ENCODE assay signal across 32 mouse cellular contexts in genomic region chr1:79406337-79406942, GRCm38 (mm10). TPM values are rescaled to one million over a fixed set of nuclear protein-coding genes. Genes with fewer than 3 reads are reported as not detected.
A peak's percentile ranks its signal among the peaks of the same experiment; 100 is the strongest.
DNase-seq lines count a peak whose midpoint lies in the region; ATAC-seq lines count a peak whose summit lies in the region.
"Had no signal": no experiment of that assay in that cellular context is flagged by ENCODE, and none has a peak within 500 bp of the region (broad histone marks: within the 10 kb centered on the region; RNA-seq: fewer than 3 reads in every experiment).

No protein-coding gene starts in this region.

- DNase-seq in kidney, postnatal 4 days = peak; percentile 4 to 10
- no peak for DNase-seq in kidney, postnatal 25 days
- DNase-seq in mesoderm, embryonic 11.5 days (ENCODE audit: low read depth, low spot score) = peak; percentile 25
- peak; percentile 32 for DNase-seq in retina, postnatal 1 day
- no peak for DNase-seq in midbrain, embryonic 10.5 days (ENCODE audit: low spot score)
- DNase-seq: adrenal gland, postnatal 10 days; B cell, adult 2 months; cerebellum, adult 11-12 months; cerebellum, adult 9-11 months; gastrocnemius, adult 2 months; gastrocnemius, postnatal 36 days; heart, adult 2 months; heart, postnatal 10 days; kidney, adult 9 months; right cerebral cortex, postnatal 4 days; thymus, adult 18-20 months; thymus, postnatal 25 days had no signal

- no peaks in the 10 kb centered on the region for H3K36me3 ChIP-seq in hindbrain, embryonic 13.5 days
- H3K36me3 ChIP-seq in hindbrain, embryonic 16.5 days (ENCODE audit: control insufficient read depth, insufficient read depth, low read length) = no peaks in the 10 kb centered on the region
- H3K36me3 ChIP-seq in midbrain, embryonic 10.5 days = no peaks in the 10 kb centered on the region
- H3K36me3 ChIP-seq: heart, embryonic 13.5 days; hindbrain, embryonic 10.5 days; intestine, embryonic 15.5 days; limb, embryonic 13.5 days; lung, embryonic 15.5 days; midbrain, embryonic 12.5 days; neural tube, embryonic 12.5 days had no signal

- 51% methylated on average over 7 of the region's 7 CpGs for whole genome bisulfite sequencing in hindbrain, embryonic 13.5 days
- WGBS in hindbrain, embryonic 16.5 days = 63% methylated on average over 7 of the region's 7 CpGs
- 84% methylated on average over 7 of the region's 7 CpGs for WGBS in midbrain, embryonic 10.5 days

- H3K4me3 ChIP-seq in hindbrain, embryonic 13.5 days = no peak overlapping the region
- H3K4me3 ChIP-seq in hindbrain, embryonic 16.5 days (ENCODE audit: low read length) = no peak overlapping the region
- no peak overlapping the region for H3K4me3 ChIP-seq in midbrain, embryonic 10.5 days
- H3K4me3 ChIP-seq: forebrain, embryonic 13.5 days; gastrocnemius, adult 2 months; heart, adult 2 months; heart, embryonic 13.5 days; hindbrain, embryonic 10.5 days; intestine, embryonic 15.5 days; limb, embryonic 13.5 days; lung, embryonic 15.5 days; midbrain, embryonic 12.5 days; myocyte; neural tube, embryonic 12.5 days had no signal

- H3K4me2 ChIP-seq in hindbrain, embryonic 13.5 days = no peak overlapping the region
- no peak overlapping the region for H3K4me2 ChIP-seq in hindbrain, embryonic 16.5 days (ENCODE audit: low read length)
- H3K4me2 ChIP-seq: forebrain, embryonic 13.5 days; heart, embryonic 13.5 days; intestine, embryonic 15.5 days; limb, embryonic 13.5 days; liver, embryonic 11.5 days; lung, embryonic 15.5 days; midbrain, embryonic 12.5 days; neural tube, embryonic 12.5 days had no signal

- H3K27me3 ChIP-seq in hindbrain, embryonic 13.5 days = no peaks in the 10 kb centered on the region
- H3K27me3 ChIP-seq in hindbrain, embryonic 16.5 days (replicated peaks; ENCODE audit: control insufficient read depth, insufficient read depth, low read length) = no peaks in the 10 kb centered on the region
- no peaks in the 10 kb centered on the region for H3K27me3 ChIP-seq in midbrain, embryonic 10.5 days (ENCODE audit: low read depth, poor library complexity, severe bottlenecking)
- H3K27me3 ChIP-seq: forebrain, embryonic 13.5 days; heart, embryonic 13.5 days; intestine, embryonic 15.5 days; limb, embryonic 13.5 days; lung, embryonic 15.5 days; midbrain, embryonic 12.5 days; neural tube, embryonic 12.5 days had no signal

- no peaks in the 10 kb centered on the region for H3K9me3 ChIP-seq in hindbrain, embryonic 13.5 days
- no peaks in the 10 kb centered on the region for H3K9me3 ChIP-seq in hindbrain, embryonic 16.5 days (ENCODE audit: control insufficient read depth, low read length)
- no peaks in the 10 kb centered on the region; the same call in 1 of the 2 replicates for H3K9me3 ChIP-seq in midbrain, embryonic 10.5 days (replicated peaks)
- H3K9me3 ChIP-seq: forebrain, embryonic 13.5 days; heart, embryonic 13.5 days; intestine, embryonic 15.5 days; limb, embryonic 13.5 days; lung, embryonic 15.5 days; midbrain, embryonic 12.5 days; neural tube, embryonic 12.5 days had no signal

- H3K9ac ChIP-seq in hindbrain, embryonic 13.5 days = no peak overlapping the region
- no peak overlapping the region for H3K9ac ChIP-seq in hindbrain, embryonic 16.5 days (ENCODE audit: low read depth, low read length)
- H3K9ac ChIP-seq: forebrain, embryonic 13.5 days; heart, embryonic 13.5 days; intestine, embryonic 15.5 days; limb, embryonic 13.5 days; lung, embryonic 15.5 days; midbrain, embryonic 12.5 days; neural tube, embryonic 12.5 days had no signal

- no peak overlapping the region for H3K27ac ChIP-seq in hindbrain, embryonic 13.5 days
- no peak overlapping the region for H3K27ac ChIP-seq in hindbrain, embryonic 16.5 days (ENCODE audit: low read depth, low read length)
- no peak overlapping the region for H3K27ac ChIP-seq in midbrain, embryonic 10.5 days (replicated peaks)
- H3K27ac ChIP-seq: forebrain, embryonic 13.5 days; gastrocnemius, adult 2 months; heart, adult 2 months; heart, embryonic 13.5 days; hindbrain, embryonic 10.5 days; hindbrain, postnatal 0 days; intestine, embryonic 15.5 days; limb, embryonic 13.5 days; lung, embryonic 15.5 days; midbrain, embryonic 12.5 days; neural tube, embryonic 12.5 days; stomach, postnatal 0 days had no signal

- peaks cover 2% of the 10 kb centered on the region for H3K4me1 ChIP-seq in hindbrain, embryonic 13.5 days (replicated peaks)
- H3K4me1 ChIP-seq in hindbrain, embryonic 16.5 days (ENCODE audit: control insufficient read depth, insufficient read depth, low read depth, low read length) = no peaks in the 10 kb centered on the region
- peaks cover 4% of the 10 kb centered on the region for H3K4me1 ChIP-seq in midbrain, embryonic 10.5 days
- H3K4me1 ChIP-seq: forebrain, embryonic 13.5 days; heart, embryonic 13.5 days; intestine, embryonic 15.5 days; limb, embryonic 13.5 days; lung, embryonic 15.5 days; neural tube, embryonic 12.5 days had no signal

- ATAC-seq in hindbrain, embryonic 13.5 days (ENCODE audit: low FRiP score) = peak; percentile 59; the same call in 1 of the 2 replicates
- ATAC-seq in hindbrain, embryonic 16.5 days = no peak
- ATAC-seq: forebrain, embryonic 13.5 days; hindbrain, postnatal 0 days; intestine, embryonic 15.5 days had no signal

RNA-seq across cellular contexts. Expression of gene Scg2, which starts 33.5 kb away (rescaled TPM):
- polyA plus RNA-seq in hindbrain, embryonic 13.5 days (2015; fragmentation: Nextera tagmentation; extraction: Ambion mirVana) = 66.3 and 79.5 TPM in 2 replicates
- 191 and 233 TPM in 2 replicates for polyA plus RNA-seq in hindbrain, embryonic 16.5 days (2015; fragmentation: Nextera tagmentation; extraction: Ambion mirVana)
- 2.5 and 8.1 TPM in 2 replicates for polyA plus RNA-seq in midbrain, embryonic 10.5 days (2016; fragmentation: Nextera tagmentation; extraction: Ambion mirVana)
- polyA plus RNA-seq: heart, adult 2 months; myocyte; spleen, adult 2 months had no signal

Comparison
In these comparisons a context has a peak if more than half of its experiments do, and no peak if none do; other contexts are left out.
1. DNase-seq: peak in kidney, postnatal 4 days (2 of 2), mesoderm, embryonic 11.5 days (single experiment) and retina, postnatal 1 day (single experiment); none in kidney, postnatal 25 days (0 of 2) and midbrain, embryonic 10.5 days (single experiment).